Mouse (Mus musculus) hindbrain, embryonic 16.5 days (tissue): Measurements from ENCODE around the gene Gm17657. TPM values are rescaled to one million over a fixed set of nuclear protein-coding genes. Genes with fewer than 3 reads are reported as not detected.

Experiments
- ATAC-seq: fragments of 200-750 bp; cut with Nextera tagmentation; 2 replicates; pipeline ENCODE4 v1.8.0; 2017; ENCODE audit warnings: moderate TSS enrichment, moderate library complexity
- H3K27ac ChIP-seq: fragments of 300-500 bp; sonication (generic); 2 replicates; pipeline ENCODE4 v1.5.1; 2014; ENCODE audit warnings: low read depth, mild to moderate bottlenecking, control low read depth, low read length, moderate library complexity
- H3K27me3 ChIP-seq: fragments of 300-500 bp; sonication (generic); replicated peaks from 2 replicates; pipeline ENCODE4 v1.6.1; 2014; ENCODE audit warnings: low read length; ENCODE audit not compliant: control insufficient read depth, insufficient read depth
- H3K36me3 ChIP-seq: fragments of 300-500 bp; sonication (generic); 2 replicates; pipeline ENCODE4 v1.6.1; 2014; ENCODE audit warnings: mild to moderate bottlenecking, low read length, moderate library complexity, mixed read lengths; ENCODE audit not compliant: control insufficient read depth, insufficient read depth
- H3K4me1 ChIP-seq: fragments of 300-500 bp; sonication (generic); 2 replicates; pipeline ENCODE4 v1.6.1; 2014; ENCODE audit warnings: low read depth, low read length; ENCODE audit not compliant: control insufficient read depth, insufficient read depth
- H3K4me2 ChIP-seq: fragments of 300-500 bp; sonication (generic); 2 replicates; pipeline ENCODE4 v1.6.1; 2014; ENCODE audit warnings: mild to moderate bottlenecking, low read length, control low read depth, moderate library complexity
- H3K4me3 ChIP-seq: fragments of 300-500 bp; sonication (generic); 2 replicates; pipeline ENCODE4 v1.5.1; 2014; ENCODE audit warnings: mild to moderate bottlenecking, low read length, control low read depth, moderate library complexity
- H3K9ac ChIP-seq: fragments of 300-500 bp; sonication (generic); 2 replicates; pipeline ENCODE4 v1.6.1; 2014; ENCODE audit warnings: low read depth, mild to moderate bottlenecking, control low read depth, low read length, moderate library complexity
- H3K9me3 ChIP-seq: fragments of 300-500 bp; sonication (generic); 2 replicates; pipeline ENCODE4 v1.6.1; 2014; ENCODE audit warnings: mild to moderate bottlenecking, low read length, moderate library complexity; ENCODE audit not compliant: control insufficient read depth
- WGBS: fragments of 180-500 bp; shearing (Covaris S2); extraction: QIAGEN DNeasy Blood & Tissue Kit; methylation state at CpG from one replicate; pipeline ENCODE4 v1.1.7; 2014; 5-methylcytosine and 5-hydroxymethylcytosine counted together
- polyA plus RNA-seq: library from polyadenylated mRNA; unstranded; fragments of >200 nt; fragmentation: Nextera tagmentation; extraction: Ambion mirVana; gene quantifications from 2 replicates; pipeline ENCODE4 v1.2.1, GENCODE M21; 2015

The Gm17657 gene
- polyA plus RNA-seq, 1 experiment from 2014 or later = not detected

- H3K4me2 ChIP-seq = peak overlapping the region; percentile 89
- H3K9me3 ChIP-seq = no peaks in the 10 kb centered on the region
- ATAC-seq = no peak
- H3K27ac ChIP-seq = peak overlapping the region; percentile 91
- H3K4me3 ChIP-seq = peak overlapping the region; percentile 94
- 4% methylated on average over 22 of the region's 22 CpGs for WGBS
- H3K36me3 ChIP-seq = no peaks in the 10 kb centered on the region
- no peaks in the 10 kb centered on the region for H3K27me3 ChIP-seq
- peak overlapping the region; percentile 91 for H3K9ac ChIP-seq
- peaks cover 8% of the 10 kb centered on the region for H3K4me1 ChIP-seq
Observed at GRCm38 (mm10) chr17:29492269-29493191, 56.9 kb downstream of the Gm17657 start.

- H3K4me2 ChIP-seq = peak overlapping the region; percentile 89
- H3K36me3 ChIP-seq = no peaks in the 10 kb centered on the region
- no peaks in the 10 kb centered on the region for H3K27me3 ChIP-seq
- H3K4me3 ChIP-seq = peak overlapping the region; percentile 94
- peak overlapping the region; percentile 91 for H3K27ac ChIP-seq
- under 1% methylated on average over 48 of the region's 48 CpGs for WGBS
- peak; percentile 3; the same call in 1 of the 2 replicates for ATAC-seq
- H3K9me3 ChIP-seq = no peaks in the 10 kb centered on the region
- peaks cover 8% of the 10 kb centered on the region for H3K4me1 ChIP-seq
- peak overlapping the region; percentile 91 for H3K9ac ChIP-seq
Observed at GRCm38 (mm10) chr17:29491591-29492268, 57.7 kb downstream of the Gm17657 start.

DNA sequence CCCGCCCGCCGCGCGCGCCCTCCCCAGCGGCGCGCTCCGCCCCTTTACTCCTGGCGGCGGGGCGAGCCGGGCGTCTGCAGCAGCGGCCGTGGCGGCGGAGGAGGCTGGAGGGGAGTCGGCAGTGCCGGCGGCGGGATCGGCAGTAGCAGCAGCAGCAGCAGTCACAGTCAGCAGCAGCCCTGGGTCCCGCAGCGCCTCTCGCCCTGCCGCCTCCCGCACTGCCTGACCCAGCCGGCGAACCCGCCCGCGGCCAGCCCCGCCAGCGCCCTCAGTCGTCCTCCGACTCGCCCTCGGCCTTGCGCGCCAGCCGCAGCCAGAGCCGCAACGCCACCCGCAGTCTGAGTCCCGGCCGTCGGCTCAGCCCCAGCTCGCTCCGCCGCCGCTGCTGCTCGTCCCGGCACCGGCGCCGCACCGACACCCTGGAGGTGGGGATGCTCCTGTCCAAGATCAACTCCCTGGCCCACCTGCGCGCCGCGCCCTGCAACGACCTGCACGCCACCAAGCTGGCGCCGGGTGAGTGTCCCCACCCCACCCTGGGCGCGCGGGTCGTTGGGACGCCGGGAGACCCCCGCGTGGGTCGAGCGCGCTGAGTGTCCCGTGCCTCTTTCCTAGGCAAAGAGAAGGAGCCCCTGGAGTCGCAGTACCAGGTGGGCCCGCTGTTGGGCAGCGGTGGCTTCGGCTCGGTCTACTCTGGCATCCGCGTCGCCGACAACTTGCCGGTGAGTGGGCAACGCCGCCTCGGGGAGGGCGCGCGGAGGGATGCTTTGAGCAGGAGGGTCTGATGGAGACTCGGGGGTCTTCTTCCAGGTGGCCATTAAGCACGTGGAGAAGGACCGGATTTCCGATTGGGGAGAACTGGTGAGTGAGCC, 58.5 kb downstream of the Gm17657 start, which contains the start of gene Pim1:
TSS of gene Pim1 (plus strand) at position 41 of the 869 bp plus-strand sequence.
- Histone ChIP-seq H3K9ac (peak within 1 kb of the TSS; percentile 91), H3K27ac (peak within 1 kb of the TSS; percentile 91), H3K27me3 (no peaks in the 10 kb centered on the region), H3K4me1 (peaks cover 8% of the 10 kb centered on the region), H3K4me2 (peak within 1 kb of the TSS; percentile 89), H3K9me3 (no peaks in the 10 kb centered on the region), H3K36me3 (no peaks in the 10 kb centered on the region), H3K4me3 (peak within 1 kb of the TSS; percentile 94)
- under 1% methylated on average over 55 of the region's 99 CpGs for WGBS
- ATAC-seq = peak; percentile 13

GRCm38 (mm10) chr17:29489971-29490712, 59.3 kb downstream of the Gm17657 start:
- Histone ChIP-seq H3K9ac (peak overlapping the region; percentile 91), H3K27ac (peak overlapping the region; percentile 91), H3K27me3 (no peaks in the 10 kb centered on the region), H3K4me3 (peak overlapping the region; percentile 94), H3K9me3 (no peaks in the 10 kb centered on the region), H3K36me3 (no peaks in the 10 kb centered on the region), H3K4me1 (peaks cover 8% of the 10 kb centered on the region), H3K4me2 (peak overlapping the region; percentile 89)
- ATAC-seq = peak; percentile 94
- WGBS = under 1% methylated on average over 56 of the region's 68 CpGs

GRCm38 (mm10) chr17:29488978-29489970, 60.2 kb downstream of the Gm17657 start:
- Histone ChIP-seq H3K4me3 (peak overlapping the region; percentile 94), H3K9me3 (no peaks in the 10 kb centered on the region), H3K4me2 (peak overlapping the region; percentile 65), H3K36me3 (no peaks in the 10 kb centered on the region), H3K27me3 (no peaks in the 10 kb centered on the region), H3K4me1 (peaks cover 8% of the 10 kb centered on the region), H3K9ac (peak overlapping the region; percentile 66), H3K27ac (peak overlapping the region; percentile 76)
- ATAC-seq = peak; percentile 2; the same call in 1 of the 2 replicates
- WGBS = 6% methylated on average over 30 of the region's 30 CpGs

- WGBS = 75% methylated on average over 8 of the region's 8 CpGs
- H3K4me2 ChIP-seq = no peak overlapping the region; the same call in 1 of the 2 replicates
Observed at GRCm38 (mm10) chr17:29488257-29488977, 61.0 kb downstream of the Gm17657 start.

More at GRCm38 (mm10) chr17:29488257-29488977, 61.0 kb downstream of the Gm17657 start:
- Histone ChIP-seq H3K9ac (no peak overlapping the region), H3K4me1 (peaks cover 8% of the 10 kb centered on the region), H3K4me3 (no peak overlapping the region), H3K27ac (no peak overlapping the region), H3K27me3 (no peaks in the 10 kb centered on the region), H3K36me3 (no peaks in the 10 kb centered on the region), H3K9me3 (no peaks in the 10 kb centered on the region)
- ATAC-seq = no peak
